Mouse (Mus musculus): Measurements from ENCODE around the gene Platr17. TPM values are rescaled to one million over a fixed set of nuclear protein-coding genes. Genes with fewer than 3 reads are reported as not detected.
A peak's percentile ranks its signal among the peaks of the same experiment; 100 is the strongest.

Platr17 gene
- polyA plus RNA-seq, 1 experiment from 2014 or later, result 0.49 TPM

- H3K27me3 ChIP-seq, result no peaks in the 10 kb centered on the region
- no peaks in the 10 kb centered on the region for H3K9me3 ChIP-seq
- peak overlapping the region; percentile 79 for H3K4me3 ChIP-seq
- H3K27ac ChIP-seq, result peak overlapping the region; percentile 95
- H3K4me1 ChIP-seq (replicated peaks), result peaks cover 37% of the 10 kb centered on the region
- ATAC-seq (ENCODE audit: low FRiP score), result peak; percentile 11
- H3K9ac ChIP-seq, result peak overlapping the region; percentile 84
- peak overlapping the region; percentile 92 for H3K4me2 ChIP-seq
- H3K36me3 ChIP-seq, result peaks cover 28% of the 10 kb centered on the region
- under 1% methylated on average over 44 of the region's 44 CpGs for WGBS
Measured at GRCm38 (mm10) chr17:33908331-33909076, 3.6 kb downstream of the Platr17 start.

DNA sequence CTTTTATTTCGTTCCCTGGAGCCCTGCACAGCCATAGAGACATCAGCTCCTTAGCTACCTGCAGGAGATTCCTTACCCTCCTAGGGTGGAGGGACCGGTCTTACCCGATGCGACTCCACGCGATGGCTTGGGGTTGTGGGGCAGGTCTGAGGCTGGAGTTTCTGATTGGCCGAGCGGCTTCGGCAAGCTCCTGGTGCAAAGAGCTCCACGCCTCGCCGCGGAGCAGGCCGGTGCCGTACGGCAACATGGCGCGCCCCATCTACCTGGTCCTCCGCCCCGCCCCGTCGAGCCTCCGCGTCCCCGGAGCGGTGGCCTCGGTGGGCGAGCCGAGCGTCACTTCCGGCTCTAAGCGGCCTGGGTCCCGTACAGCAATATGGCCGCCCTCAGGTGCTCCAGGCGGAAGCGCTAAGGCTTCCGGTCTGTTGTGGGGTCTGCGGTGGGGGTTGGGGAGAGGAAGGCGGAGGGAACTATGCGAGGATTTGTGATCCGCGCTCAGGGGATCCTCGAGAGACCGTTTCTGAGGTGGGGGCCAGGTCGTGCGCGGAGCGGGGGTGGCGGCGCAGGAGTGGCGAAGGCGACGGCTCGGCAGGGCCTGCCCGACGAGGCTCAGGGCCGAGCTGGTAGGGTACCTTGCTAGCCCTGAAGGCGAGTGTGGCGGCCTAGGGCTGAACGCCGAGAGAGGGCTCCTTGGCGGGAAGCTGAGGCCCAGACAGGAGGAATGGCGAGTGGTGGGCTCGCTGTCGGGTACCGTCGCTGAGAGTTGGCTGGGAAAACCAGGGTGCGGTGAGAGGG is 4.3 kb downstream of the Platr17 start, which contains the start of gene Daxx:
TSS of gene Daxx (plus strand) at position 338 of the 792 bp plus-strand sequence.
- Histone ChIP-seq H3K9me3 (no peaks in the 10 kb centered on the region), H3K9ac (peak within 1 kb of the TSS; percentile 92), H3K4me2 (peak within 1 kb of the TSS; percentile 92), H3K4me3 (peak within 1 kb of the TSS; percentile 79), H3K27me3 (no peaks in the 10 kb centered on the region), H3K27ac (peak within 1 kb of the TSS; percentile 95), H3K36me3 (peaks cover 35% of the 10 kb centered on the region), H3K4me1 (replicated peaks) (peaks cover 43% of the 10 kb centered on the region)
- peak; percentile 96 for ATAC-seq (ENCODE audit: low FRiP score)
- under 1% methylated on average over 68 of the region's 68 CpGs for WGBS

DNA sequence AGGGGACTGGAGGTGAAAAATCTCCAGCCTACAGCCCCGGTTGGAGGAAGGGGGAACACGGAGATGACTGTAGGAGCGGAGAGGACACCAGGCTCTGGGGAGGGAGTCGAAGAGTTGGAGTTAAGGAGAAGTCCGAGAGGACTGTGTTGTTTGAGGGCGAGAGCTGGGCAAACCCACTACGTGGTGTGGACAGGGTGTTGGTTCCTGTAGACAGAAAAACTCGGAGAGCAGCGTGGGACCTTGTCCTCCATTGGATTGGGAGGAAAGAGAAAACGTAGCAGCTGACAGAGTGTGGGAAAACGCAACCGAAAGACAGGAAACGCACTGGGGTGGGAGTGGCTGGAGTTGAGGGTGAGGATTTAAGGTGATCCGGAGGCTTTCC is 4.9 kb downstream of the Platr17 start:
- H3K36me3 ChIP-seq, result peaks cover 41% of the 10 kb centered on the region
- peak overlapping the region; percentile 89 for H3K27ac ChIP-seq
- no peak; the same call in 1 of the 2 replicates for ATAC-seq (ENCODE audit: low FRiP score)
- peaks cover 48% of the 10 kb centered on the region for H3K4me1 ChIP-seq (replicated peaks)
- peak overlapping the region; percentile 92 for H3K9ac ChIP-seq
- peak overlapping the region; percentile 92 for H3K4me2 ChIP-seq
- peak overlapping the region; percentile 79 for H3K4me3 ChIP-seq
- H3K9me3 ChIP-seq, result no peaks in the 10 kb centered on the region
- no peaks in the 10 kb centered on the region for H3K27me3 ChIP-seq
- WGBS, result 2% methylated on average over 14 of the region's 14 CpGs

DNA sequence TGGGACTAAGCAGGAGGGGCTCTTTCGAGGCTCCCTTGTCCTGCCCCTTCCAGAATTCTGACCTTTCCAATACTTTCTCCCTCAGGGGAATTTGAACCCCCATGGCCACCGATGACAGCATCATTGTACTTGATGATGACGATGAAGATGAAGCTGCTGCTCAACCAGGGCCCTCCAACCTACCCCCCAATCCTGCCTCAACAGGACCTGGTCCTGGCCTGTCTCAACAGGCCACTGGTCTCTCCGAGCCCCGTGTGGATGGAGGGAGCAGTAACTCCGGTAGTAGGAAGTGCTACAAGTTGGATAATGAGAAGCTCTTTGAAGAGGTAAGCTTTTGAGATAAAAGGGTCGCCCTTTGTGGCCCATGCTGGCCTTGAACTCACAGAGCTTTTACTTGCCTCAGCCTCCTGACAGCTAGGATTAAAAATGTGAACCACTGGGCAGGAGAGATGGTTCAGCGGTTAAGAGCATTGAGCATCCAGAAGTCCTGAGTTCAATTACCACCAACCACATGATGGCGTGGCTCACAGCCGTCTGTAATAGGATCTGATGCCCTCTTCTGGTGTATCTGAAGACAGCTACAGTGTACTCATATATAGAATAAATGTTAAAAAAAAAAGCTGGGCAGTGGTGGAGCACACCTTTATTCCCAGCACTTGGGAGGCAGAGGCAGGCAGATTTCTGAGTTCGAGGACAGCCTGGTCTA is 5.6 kb downstream of the Platr17 start:
- 55% methylated on average over 11 of the region's 11 CpGs for WGBS
- Histone ChIP-seq H3K9me3 (no peaks in the 10 kb centered on the region), H3K27ac (peak overlapping the region; percentile 89), H3K9ac (peak overlapping the region; percentile 92), H3K27me3 (no peaks in the 10 kb centered on the region), H3K4me2 (peak overlapping the region; percentile 92), H3K4me3 (peak overlapping the region; percentile 79), H3K36me3 (peaks cover 44% of the 10 kb centered on the region), H3K4me1 (replicated peaks) (peaks cover 55% of the 10 kb centered on the region)
- ATAC-seq (ENCODE audit: low FRiP score), result no peak

DNA sequence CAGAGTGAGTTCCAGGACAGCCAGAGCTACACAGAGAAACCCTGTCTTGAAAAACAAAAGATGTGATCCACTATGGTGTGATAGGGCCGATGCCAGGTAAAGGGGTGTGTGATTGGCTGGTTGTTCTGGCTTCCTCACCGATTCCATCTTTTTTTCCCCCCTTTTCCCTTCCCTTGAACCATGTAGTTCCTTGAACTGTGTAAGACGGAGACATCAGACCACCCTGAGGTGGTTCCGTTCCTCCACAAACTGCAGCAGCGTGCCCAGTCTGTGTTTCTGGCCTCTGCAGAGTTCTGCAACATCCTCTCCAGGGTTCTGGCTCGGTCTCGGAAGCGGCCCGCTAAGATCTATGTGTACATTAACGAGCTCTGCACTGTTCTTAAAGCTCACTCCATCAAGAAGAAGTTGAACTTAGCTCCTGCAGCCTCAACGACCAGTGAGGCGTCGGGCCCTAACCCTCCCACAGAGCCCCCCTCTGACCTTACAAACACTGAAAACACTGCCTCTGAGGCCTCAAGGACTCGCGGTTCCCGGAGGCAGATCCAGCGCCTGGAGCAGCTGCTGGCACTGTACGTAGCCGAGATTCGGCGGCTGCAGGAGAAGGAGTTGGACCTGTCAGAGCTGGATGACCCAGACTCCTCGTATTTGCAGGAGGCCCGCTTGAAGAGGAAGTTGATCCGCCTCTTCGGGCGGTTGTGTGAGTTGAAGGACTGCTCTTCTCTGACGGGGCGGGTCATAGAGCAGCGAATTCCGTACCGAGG is 6.3 kb downstream of the Platr17 start:
- Histone ChIP-seq H3K9ac (no peak overlapping the region), H3K4me1 (replicated peaks) (peaks cover 55% of the 10 kb centered on the region), H3K36me3 (peaks cover 44% of the 10 kb centered on the region), H3K4me2 (no peak overlapping the region), H3K27ac (no peak overlapping the region), H3K27me3 (no peaks in the 10 kb centered on the region), H3K4me3 (no peak overlapping the region), H3K9me3 (no peaks in the 10 kb centered on the region)
- WGBS, result 91% methylated on average over 31 of the region's 31 CpGs
- ATAC-seq (ENCODE audit: low FRiP score), result no peak

DNA sequence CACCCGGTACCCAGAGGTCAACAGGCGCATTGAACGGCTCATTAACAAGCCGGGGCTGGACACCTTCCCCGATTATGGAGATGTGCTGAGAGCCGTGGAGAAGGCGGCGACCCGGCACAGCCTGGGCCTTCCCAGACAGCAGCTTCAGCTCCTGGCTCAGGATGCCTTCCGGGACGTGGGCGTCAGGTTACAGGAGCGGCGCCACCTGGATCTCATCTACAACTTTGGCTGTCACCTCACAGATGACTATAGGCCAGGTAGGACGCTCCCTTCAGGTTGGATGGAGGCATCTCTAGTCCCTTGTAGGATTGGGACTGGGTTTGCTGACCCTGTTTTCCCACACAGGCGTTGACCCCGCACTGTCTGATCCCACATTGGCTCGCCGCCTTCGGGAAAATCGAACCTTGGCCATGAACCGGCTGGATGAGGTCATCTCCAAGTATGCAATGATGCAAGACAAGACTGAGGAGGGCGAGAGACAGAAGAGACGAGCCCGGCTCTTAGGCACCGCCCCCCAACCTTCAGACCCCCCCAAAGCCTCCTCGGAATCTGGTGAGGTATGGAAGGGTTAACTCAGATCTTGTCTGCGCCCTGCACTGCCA is 7.0 kb downstream of the Platr17 start:
- H3K4me1 ChIP-seq (replicated peaks), result peaks cover 61% of the 10 kb centered on the region
- no peak overlapping the region for H3K27ac ChIP-seq
- no peak overlapping the region for H3K4me3 ChIP-seq
- WGBS, result 91% methylated on average over 28 of the region's 28 CpGs
- no peaks in the 10 kb centered on the region for H3K9me3 ChIP-seq
- H3K36me3 ChIP-seq, result peaks cover 44% of the 10 kb centered on the region
- no peak for ATAC-seq (ENCODE audit: low FRiP score)
- no peaks in the 10 kb centered on the region for H3K27me3 ChIP-seq
- peak overlapping the region; percentile 8; the same call in 1 of the 2 replicates for H3K9ac ChIP-seq
- no peak overlapping the region for H3K4me2 ChIP-seq

DNA sequence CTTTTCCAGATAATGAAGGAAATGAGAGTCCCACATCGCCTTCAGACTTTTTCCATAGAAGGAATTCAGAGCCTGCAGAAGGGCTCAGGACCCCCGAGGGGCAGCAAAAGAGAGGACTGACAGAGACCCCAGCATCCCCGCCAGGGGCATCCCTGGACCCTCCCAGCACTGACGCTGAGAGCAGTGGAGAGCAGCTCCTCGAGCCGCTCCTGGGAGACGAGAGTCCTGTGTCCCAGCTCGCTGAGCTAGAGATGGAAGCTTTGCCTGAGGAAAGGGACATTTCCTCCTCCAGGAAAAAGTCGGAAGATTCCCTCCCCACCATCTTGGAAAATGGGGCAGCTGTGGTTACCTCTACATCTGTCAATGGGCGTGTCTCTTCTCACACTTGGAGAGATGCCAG is 8.3 kb downstream of the Platr17 start:
- peaks cover 65% of the 10 kb centered on the region for H3K4me1 ChIP-seq (replicated peaks)
- no peaks in the 10 kb centered on the region for H3K9me3 ChIP-seq
- no peak overlapping the region for H3K27ac ChIP-seq
- H3K4me2 ChIP-seq, result no peak overlapping the region
- H3K36me3 ChIP-seq, result peaks cover 55% of the 10 kb centered on the region
- no peak for ATAC-seq (ENCODE audit: low FRiP score)
- no peak overlapping the region for H3K9ac ChIP-seq
- 92% methylated on average over 10 of the region's 10 CpGs for WGBS
- peaks cover 5% of the 10 kb centered on the region for H3K27me3 ChIP-seq
- H3K4me3 ChIP-seq, result no peak overlapping the region

DNA sequence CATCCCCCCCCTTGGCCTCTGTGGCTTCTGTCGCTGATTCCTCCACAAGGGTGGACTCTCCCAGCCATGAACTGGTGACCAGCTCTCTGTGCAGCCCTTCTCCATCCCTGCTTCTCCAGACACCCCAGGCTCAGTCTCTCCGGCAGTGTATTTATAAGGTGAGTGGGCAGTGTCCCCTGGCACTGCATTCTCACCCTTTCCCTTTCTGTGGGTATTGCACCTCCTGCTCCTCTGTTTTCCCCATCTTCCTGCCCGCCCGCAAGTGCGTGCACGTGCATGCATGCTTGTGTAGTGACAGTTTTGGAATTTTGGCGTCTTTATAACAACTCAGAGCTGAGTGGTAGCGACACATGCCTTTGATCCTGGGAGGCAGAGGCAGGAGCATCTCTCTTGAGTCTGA is 9.0 kb downstream of the Platr17 start:
- Histone ChIP-seq H3K27me3 (peaks cover 11% of the 10 kb centered on the region), H3K9me3 (no peaks in the 10 kb centered on the region), H3K36me3 (peaks cover 55% of the 10 kb centered on the region), H3K27ac (no peak overlapping the region), H3K4me1 (replicated peaks) (peaks cover 70% of the 10 kb centered on the region), H3K4me3 (no peak overlapping the region), H3K9ac (0 out of 2 replicates have a peak overlapping the region, but pooled peaks have one; percentile 35), H3K4me2 (no peak overlapping the region)
- no peak for ATAC-seq (ENCODE audit: low FRiP score)
- WGBS, result 97% methylated on average over 8 of the region's 8 CpGs

GRCm38 (mm10) chr17:33914969-33915391 is 10.0 kb downstream of the Platr17 start:
- H3K27ac ChIP-seq, result no peak overlapping the region
- H3K4me2 ChIP-seq, result peak overlapping the region; percentile 63
- no peak for ATAC-seq (ENCODE audit: low FRiP score)
- 68% methylated on average over 13 of the region's 13 CpGs for WGBS
- H3K36me3 ChIP-seq, result peaks cover 55% of the 10 kb centered on the region
- H3K4me1 ChIP-seq (replicated peaks), result peaks cover 78% of the 10 kb centered on the region
- no peaks in the 10 kb centered on the region for H3K9me3 ChIP-seq
- H3K9ac ChIP-seq, result peak overlapping the region; percentile 67
- peak overlapping the region; percentile 51 for H3K4me3 ChIP-seq
- H3K27me3 ChIP-seq, result peaks cover 14% of the 10 kb centered on the region

DNA sequence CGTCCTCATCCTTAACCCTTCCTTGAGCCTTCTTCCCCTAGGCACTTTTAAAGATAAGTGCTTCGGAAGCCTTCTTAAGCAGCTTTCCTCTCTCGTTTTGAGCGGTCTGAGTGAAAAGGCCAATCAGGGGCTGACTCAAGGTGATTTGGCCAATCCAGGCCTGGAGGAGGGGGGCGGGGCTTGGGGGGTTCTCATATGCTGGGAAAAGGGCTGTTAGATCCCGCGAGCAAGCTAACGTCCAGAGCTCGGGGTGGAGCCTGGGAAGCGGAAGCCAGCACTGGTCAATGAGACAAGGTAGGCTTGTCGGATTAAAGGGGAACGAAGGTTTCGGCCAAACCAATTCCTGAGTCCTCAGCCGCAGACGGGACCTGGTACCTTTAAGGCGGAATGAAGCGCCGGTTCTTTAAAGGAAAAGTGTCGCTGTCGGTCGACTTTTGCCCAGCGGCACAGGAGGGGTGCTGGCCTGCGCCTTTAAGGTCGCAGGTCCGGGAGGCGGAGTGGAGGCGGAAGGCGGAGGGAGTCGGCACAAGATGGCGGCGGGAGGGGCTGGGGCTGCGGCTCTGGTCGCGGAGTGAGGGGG is 10.8 kb downstream of the Platr17 start, which contains the start of the genes Tapbp and Zbtb22:
TSS of gene Tapbp (plus strand) at position 229 of the 580 bp plus-strand sequence.
TSS of gene Zbtb22 (plus strand) at position 234 of the 580 bp plus-strand sequence.
- H3K9me3 ChIP-seq, result no peaks in the 10 kb centered on the region
- peak within 1 kb of the TSS; percentile 51 for H3K4me3 ChIP-seq
- peaks cover 78% of the 10 kb centered on the region for H3K4me1 ChIP-seq (replicated peaks)
- H3K27me3 ChIP-seq, result peaks cover 14% of the 10 kb centered on the region
- peak within 1 kb of the TSS; percentile 83 for H3K27ac ChIP-seq
- peaks cover 53% of the 10 kb centered on the region for H3K36me3 ChIP-seq
- H3K4me2 ChIP-seq, result peak within 1 kb of the TSS; percentile 63
- peak within 1 kb of the TSS; percentile 67 for H3K9ac ChIP-seq
- peak; percentile 91 for ATAC-seq (ENCODE audit: low FRiP score)
- whole genome bisulfite sequencing, result under 1% methylated on average over 30 of the region's 34 CpGs

DNA sequence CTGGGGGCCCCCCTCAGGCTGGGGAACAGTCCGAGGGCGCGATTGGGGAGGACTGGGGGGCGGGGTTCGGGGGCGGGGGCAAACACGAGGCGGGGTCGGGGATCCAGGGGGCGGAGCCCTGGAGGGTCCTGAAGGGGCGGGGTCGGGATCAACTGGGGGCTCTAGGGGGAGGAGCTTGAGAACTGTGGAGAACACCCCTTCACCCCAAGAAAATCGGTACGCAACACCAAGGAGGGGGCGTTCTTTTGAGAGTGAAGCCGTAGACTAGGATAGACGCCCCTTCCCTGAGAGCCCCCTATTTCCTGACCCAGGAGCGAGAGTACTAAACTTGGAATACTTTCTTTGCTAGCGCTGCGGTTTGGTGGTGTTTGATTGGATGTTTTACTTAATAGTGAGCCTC is 11.4 kb downstream of the Platr17 start:
- Histone ChIP-seq H3K4me3 (peak overlapping the region; percentile 51), H3K9ac (peak overlapping the region; percentile 67), H3K36me3 (peaks cover 48% of the 10 kb centered on the region), H3K4me2 (peak overlapping the region; percentile 63), H3K4me1 (replicated peaks) (peaks cover 78% of the 10 kb centered on the region), H3K9me3 (no peaks in the 10 kb centered on the region), H3K27me3 (peaks cover 14% of the 10 kb centered on the region), H3K27ac (peak overlapping the region; percentile 83)
- peak; percentile 36 for ATAC-seq (ENCODE audit: low FRiP score)
- under 1% methylated on average over 15 of the region's 20 CpGs for WGBS

Measured in hindbrain, embryonic 13.5 days (tissue).